Mouse (Mus musculus): ENCODE results near the gene Rap2a.

Rap2a gene

DNA sequence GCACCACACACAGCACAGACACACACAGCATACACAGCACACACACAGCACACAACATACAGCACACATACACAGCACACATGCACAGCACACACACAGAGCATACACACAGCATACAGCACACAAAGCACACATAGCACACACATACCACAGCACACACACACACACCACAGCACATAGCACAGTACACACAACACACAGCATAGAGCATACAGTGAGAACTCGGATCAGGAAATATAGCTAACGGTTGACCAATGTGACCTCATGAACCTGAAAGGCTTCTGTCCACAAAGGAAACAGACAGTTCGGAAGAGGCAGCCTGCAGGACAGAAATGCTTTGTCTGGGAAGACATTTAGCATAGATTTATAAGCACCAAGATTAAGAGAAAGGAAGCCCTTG is 61.4 kb downstream of the Rap2a start:
- DNase-seq (ENCODE audit: low read depth, low spot score) = no peak

DNA sequence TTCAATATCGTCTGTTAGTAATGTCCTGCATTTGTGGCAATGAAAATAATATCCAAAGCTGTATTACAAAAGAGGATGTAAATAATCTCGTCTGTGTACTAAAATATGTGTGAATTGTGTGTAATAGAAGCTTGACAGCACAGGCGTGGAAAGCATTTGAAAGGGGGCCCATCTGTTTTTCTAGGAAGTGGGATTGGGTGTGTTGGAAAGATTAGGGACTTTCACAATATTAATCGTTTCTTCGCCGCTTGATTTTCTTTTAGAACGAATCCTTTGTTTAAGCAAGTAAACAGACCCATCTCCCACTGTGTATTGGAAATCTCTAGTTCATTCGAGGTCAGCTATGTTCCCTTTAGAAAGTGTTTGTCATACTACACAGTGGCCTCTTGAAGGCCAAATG is 64.2 kb downstream of the Rap2a start:
- DNase-seq (ENCODE audit: low read depth, low spot score) = no peak

- no peak for DNase-seq (ENCODE audit: low read depth, low spot score)
These were observed 64.7 kb downstream of the Rap2a start for GRCm38 (mm10) chr14:120542976-120543375.

DNA sequence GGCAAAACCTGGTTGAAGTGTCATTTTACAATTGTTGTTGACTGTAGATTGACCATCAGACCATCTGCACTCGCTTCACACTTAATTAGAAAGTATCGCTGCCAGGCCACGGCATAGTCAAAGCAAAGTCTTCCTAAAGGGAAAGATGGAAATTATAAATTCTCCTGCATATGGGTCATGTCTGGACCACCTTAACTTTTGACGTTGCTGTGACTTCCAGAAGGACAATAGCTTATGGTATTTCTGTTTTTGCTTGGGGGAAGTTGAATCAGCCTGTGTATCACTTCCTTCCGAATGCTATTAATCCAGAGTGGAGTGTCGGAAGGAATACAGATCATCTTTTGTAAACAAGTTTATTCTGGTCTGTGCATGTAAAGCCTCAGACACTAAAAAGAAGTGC is 65.6 kb downstream of the Rap2a start:
- DNase-seq (ENCODE audit: low read depth, low spot score) = no peak

DNA sequence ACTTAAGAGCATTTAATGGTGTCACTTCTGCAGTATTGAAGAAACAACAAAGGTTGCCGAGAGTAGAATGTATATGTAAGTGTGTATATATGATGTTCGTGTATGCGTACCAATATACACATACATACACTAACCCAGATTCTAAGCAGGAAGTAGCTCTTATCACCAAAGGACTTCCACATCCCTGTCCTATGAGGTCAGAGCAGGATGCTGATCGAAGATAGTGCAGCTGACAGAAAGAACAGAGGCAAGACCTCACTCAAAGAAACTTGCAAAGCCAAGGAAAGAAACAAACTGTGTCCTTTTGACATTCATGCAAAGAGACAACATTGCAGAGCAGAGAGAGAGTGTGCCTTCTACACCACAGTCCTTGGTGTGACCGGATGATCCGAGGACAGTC is 66.3 kb downstream of the Rap2a start:
- DNase-seq (ENCODE audit: low read depth, low spot score) = no peak

DNA sequence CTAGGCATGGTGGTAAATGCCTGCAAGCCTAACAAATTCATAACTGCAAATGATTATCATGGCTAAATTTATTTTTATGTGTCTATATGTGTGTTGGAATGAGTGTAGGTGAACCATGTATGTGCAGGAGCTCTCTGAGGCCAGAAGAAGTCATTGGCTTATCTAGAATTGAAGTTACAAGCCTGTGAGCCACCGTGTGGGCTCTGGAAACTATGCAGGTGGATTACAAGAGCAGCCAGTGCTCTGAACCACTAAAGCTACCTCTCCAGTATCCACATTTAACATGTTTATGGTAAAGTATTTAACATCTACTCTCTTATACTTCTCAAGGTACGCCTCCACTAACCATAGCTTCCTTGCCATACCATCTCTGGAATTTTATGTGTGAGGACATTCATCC is 66.7 kb downstream of the Rap2a start:
- no peak for DNase-seq (ENCODE audit: low read depth, low spot score)

All from brain, adult 2 months (tissue).